Mouse (Mus musculus) heart, embryonic 14.5 days (tissue): ENCODE measurements at regions not wholly inside any gene's neighbourhood (a gene's known extent, or its start where the extent isn't known, plus 50 kb on each side); places are given as distances from the start of the nearest gene placed in this dataset.

Source experiments
- ATAC-seq: fragments of 200-750 bp; cut with Nextera tagmentation; 2 replicates; pipeline ENCODE4 v1.8.0; 2017; ENCODE audit warnings: low read depth, moderate TSS enrichment; ENCODE audit not compliant: insufficient number of reproducible peaks, insufficient read depth, low FRiP score
- H3K27ac ChIP-seq, 2 experiments: fragments of 200-500 bp in 1 of 2; fragments of 300-500 bp in 1 of 2; sonication (generic) in 1 of 2; replicated peaks in 1 of 2; 2 replicates each; pipeline ENCODE4 v1.5.1; 2012 to 2014; ENCODE audit warnings: low read depth in 2 of 2, low read length in 2 of 2, control low read depth in 1 of 2, mild to moderate bottlenecking in 1 of 2, mixed read lengths in 1 of 2; ENCODE audit not compliant: control insufficient read depth in 1 of 2, insufficient read depth in 1 of 2
- H3K27me3 ChIP-seq: fragments of 300-500 bp; sonication (generic); 2 replicates; pipeline ENCODE4 v1.6.1; 2014; ENCODE audit warnings: mild to moderate bottlenecking, low read length, control low read depth; ENCODE audit not compliant: control insufficient read depth, insufficient read depth
- H3K36me3 ChIP-seq: fragments of 300-500 bp; sonication (generic); 2 replicates; pipeline ENCODE4 v1.6.1; 2014; ENCODE audit warnings: mild to moderate bottlenecking, control low read depth, low read length, mixed read lengths; ENCODE audit not compliant: control insufficient read depth, insufficient read depth
- H3K4me1 ChIP-seq, 2 experiments: fragments of 200-500 bp in 1 of 2; fragments of 300-500 bp in 1 of 2; sonication (generic) in 1 of 2; 2 replicates each; pipeline ENCODE4 v1.6.1; 2012 to 2014; ENCODE audit warnings: low read length in 2 of 2, control low read depth in 1 of 2, mixed read lengths in 1 of 2; ENCODE audit not compliant: control insufficient read depth in 2 of 2, insufficient read depth in 2 of 2
- H3K4me2 ChIP-seq: fragments of 300-500 bp; sonication (generic); 2 replicates; pipeline ENCODE4 v1.6.1; 2014; ENCODE audit warnings: mild to moderate bottlenecking, low read length
- H3K4me3 ChIP-seq, 2 experiments: fragments of 200-500 bp in 1 of 2; fragments of 300-500 bp in 1 of 2; sonication (generic) in 1 of 2; 2 replicates each; pipeline ENCODE4 v1.5.1; 2012 to 2014; ENCODE audit warnings: low read length in 2 of 2, mild to moderate bottlenecking in 2 of 2, control low read depth in 1 of 2, low read depth in 1 of 2, moderate library complexity in 1 of 2; ENCODE audit not compliant: control insufficient read depth in 1 of 2, insufficient read depth in 1 of 2
- H3K9ac ChIP-seq: fragments of 300-500 bp; sonication (generic); 2 replicates; pipeline ENCODE4 v1.6.1; 2014; ENCODE audit warnings: mild to moderate bottlenecking, low read length
- H3K9me3 ChIP-seq: fragments of 300-500 bp; sonication (generic); 2 replicates; pipeline ENCODE4 v1.6.1; 2016; ENCODE audit warnings: low read length, control low read depth; ENCODE audit not compliant: control insufficient read depth
- WGBS: fragments of 180-500 bp; shearing (Covaris S2); extraction: QIAGEN DNeasy Blood & Tissue Kit; methylation state at CpG from one replicate; pipeline ENCODE4 v1.1.7; 2014; 5-methylcytosine and 5-hydroxymethylcytosine counted together

DNA sequence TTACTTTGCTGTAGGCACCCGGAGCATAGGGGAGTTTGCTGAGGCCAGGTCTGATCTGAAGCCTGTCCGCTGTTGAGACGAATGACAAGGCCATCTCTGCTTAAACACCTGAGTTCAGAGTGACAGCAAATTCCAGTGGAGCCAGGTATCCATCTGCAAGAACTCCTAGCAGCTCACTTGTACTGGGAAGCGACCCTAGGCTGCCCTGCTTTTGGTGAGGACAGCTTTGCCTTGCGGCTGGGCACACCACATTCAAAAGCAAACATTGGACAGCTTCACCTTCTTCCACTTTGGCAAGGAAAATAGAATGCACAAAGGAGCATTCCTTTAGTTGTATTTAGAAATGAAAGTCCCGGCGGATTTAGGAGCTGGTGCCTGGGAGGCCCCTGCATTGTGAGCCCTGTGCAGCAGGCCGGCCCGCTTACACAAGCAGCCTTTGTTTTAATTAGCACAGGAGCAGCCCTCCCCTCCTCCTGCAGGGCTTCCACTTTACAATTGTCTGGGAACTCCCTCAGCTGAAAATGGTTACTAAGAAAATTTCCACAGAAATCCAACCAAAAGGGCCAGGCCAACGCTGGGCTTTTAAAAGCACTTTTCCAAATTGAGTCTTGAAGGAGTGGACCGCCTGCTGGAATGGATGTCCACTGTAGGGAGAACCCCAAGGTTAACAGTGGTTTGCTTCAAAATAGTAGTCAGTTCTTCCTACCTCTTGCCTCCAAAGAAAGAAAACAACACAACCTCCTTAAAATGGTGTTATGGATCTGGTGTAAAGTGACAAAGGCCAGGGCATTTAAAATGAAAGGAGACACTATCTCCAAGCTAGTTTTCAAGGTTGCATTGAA, 321.6 kb upstream of the Mpdz start:
- peak overlapping the region; percentile 30 for H3K4me2 ChIP-seq
- ATAC-seq = no peak
- no peaks in the 10 kb centered on the region for H3K27me3 ChIP-seq
- WGBS = 28% methylated on average over 11 of the region's 11 CpGs
- no peak overlapping the region for H3K4me3 ChIP-seq
- peaks cover 15 to 23% of the 10 kb centered on the region in 2 experiments for H3K4me1 ChIP-seq
- H3K9ac ChIP-seq = peak overlapping the region; percentile 42
- no peaks in the 10 kb centered on the region for H3K9me3 ChIP-seq
- H3K27ac ChIP-seq = peak overlapping the region; percentile 62 to 70
- no peaks in the 10 kb centered on the region for H3K36me3 ChIP-seq

DNA sequence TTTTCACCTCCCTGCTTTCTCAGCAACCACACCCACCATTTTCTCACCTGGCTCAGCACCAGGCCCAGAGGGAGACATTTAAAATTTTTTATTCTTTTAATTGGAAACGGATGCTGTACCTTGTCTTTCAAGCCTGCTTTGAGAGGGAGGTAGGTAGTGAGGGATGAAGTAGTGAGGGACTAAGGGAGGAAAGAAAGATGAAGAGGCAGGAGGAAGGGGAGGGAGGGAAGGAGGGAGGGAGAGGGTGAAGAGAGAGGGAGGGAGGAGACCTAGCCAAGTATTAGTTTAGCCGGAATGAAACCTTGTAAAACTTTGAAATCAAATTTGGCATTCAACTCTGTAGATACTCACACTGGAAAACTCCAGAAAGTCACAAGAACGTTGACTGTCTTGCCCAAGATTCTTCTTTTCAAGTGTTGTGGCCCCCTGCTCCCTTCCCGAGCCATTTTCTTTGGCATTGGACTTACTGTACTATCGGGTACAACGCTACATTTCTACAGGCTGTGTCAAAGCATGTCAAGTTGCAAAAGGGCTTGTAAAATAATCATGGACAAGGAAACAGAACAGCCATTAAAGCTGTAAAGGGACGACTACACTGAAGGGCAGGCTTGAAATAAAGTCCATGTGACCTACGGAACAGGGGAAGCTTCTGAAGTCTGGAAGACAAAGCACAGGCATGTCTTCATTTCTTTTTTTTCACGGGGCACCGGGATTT, 320.9 kb upstream of the Mpdz start:
- H3K9me3 ChIP-seq = no peaks in the 10 kb centered on the region
- no peaks in the 10 kb centered on the region for H3K27me3 ChIP-seq
- 39% methylated on average over 10 of the region's 10 CpGs for WGBS
- peaks cover 15 to 23% of the 10 kb centered on the region in 2 experiments for H3K4me1 ChIP-seq
- H3K4me3 ChIP-seq = no peak overlapping the region
- H3K27ac ChIP-seq = peak overlapping the region; percentile 43 to 70
- ATAC-seq = no peak
- H3K4me2 ChIP-seq = peak overlapping the region; percentile 30
- H3K9ac ChIP-seq = peak overlapping the region; percentile 42
- no peaks in the 10 kb centered on the region for H3K36me3 ChIP-seq

GRCm38 (mm10) chr4:81762592-81763229, 320.1 kb upstream of the Mpdz start:
- Histone ChIP-seq H3K4me2 (no peak overlapping the region), H3K36me3 (no peaks in the 10 kb centered on the region), H3K9me3 (no peaks in the 10 kb centered on the region), H3K27ac (0 out of 4 replicates have a peak overlapping the region, but pooled peaks of 1 of the 2 experiments have one; percentile 4), H3K4me1 (peaks cover 15 to 23% of the 10 kb centered on the region in 2 experiments), H3K4me3 (no peak overlapping the region), H3K9ac (peak overlapping the region; percentile 22; the same call in 1 of the 2 replicates), H3K27me3 (no peaks in the 10 kb centered on the region)
- 31% methylated on average over 11 of the region's 11 CpGs for WGBS
- no peak for ATAC-seq

DNA sequence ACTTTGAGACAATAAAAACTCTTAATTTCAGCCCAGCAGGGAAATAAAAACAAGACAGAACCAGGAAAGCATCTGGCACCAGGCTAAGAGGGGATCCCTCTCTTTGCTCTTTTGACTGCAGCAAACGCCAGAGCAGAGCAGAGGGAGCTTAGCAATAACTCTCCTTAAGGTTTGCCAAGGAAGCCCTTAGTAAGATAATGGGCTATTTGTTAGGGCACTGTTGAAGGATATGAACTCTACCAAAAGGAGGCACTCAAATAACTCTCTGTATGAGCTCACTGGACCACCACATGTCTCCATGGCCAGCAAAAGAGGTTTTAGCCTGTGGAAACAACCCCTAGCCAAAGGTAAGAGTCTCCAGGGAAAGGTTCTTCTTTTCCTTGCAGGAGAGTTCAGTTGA, 315.3 kb upstream of the Mpdz start:
- Histone ChIP-seq H3K36me3 (no peaks in the 10 kb centered on the region), H3K9me3 (no peaks in the 10 kb centered on the region), H3K27ac (no peak overlapping the region), H3K27me3 (no peaks in the 10 kb centered on the region), H3K4me1 (peaks cover 2 to 4% of the 10 kb centered on the region in 2 experiments; a peak in 2 of 4 replicates), H3K4me2 (no peak overlapping the region), H3K9ac (no peak overlapping the region), H3K4me3 (no peak overlapping the region)
- WGBS = 33% methylated on average over 1 of the region's 1 CpGs
- no peak for ATAC-seq

GRCm38 (mm10) chr4:81744629-81745509, 302.3 kb upstream of the Mpdz start:
- Histone ChIP-seq H3K4me1 (peaks cover 13 to 19% of the 10 kb centered on the region in 2 experiments), H3K9ac (no peak overlapping the region), H3K27ac (peak overlapping the region; percentile 67 to 69), H3K4me2 (peak overlapping the region; percentile 2; the same call in 1 of the 2 replicates), H3K27me3 (no peaks in the 10 kb centered on the region), H3K4me3 (no peak overlapping the region), H3K9me3 (no peaks in the 10 kb centered on the region), H3K36me3 (no peaks in the 10 kb centered on the region)
- peak; percentile 71 for ATAC-seq
- WGBS = 34% methylated on average over 18 of the region's 18 CpGs

DNA sequence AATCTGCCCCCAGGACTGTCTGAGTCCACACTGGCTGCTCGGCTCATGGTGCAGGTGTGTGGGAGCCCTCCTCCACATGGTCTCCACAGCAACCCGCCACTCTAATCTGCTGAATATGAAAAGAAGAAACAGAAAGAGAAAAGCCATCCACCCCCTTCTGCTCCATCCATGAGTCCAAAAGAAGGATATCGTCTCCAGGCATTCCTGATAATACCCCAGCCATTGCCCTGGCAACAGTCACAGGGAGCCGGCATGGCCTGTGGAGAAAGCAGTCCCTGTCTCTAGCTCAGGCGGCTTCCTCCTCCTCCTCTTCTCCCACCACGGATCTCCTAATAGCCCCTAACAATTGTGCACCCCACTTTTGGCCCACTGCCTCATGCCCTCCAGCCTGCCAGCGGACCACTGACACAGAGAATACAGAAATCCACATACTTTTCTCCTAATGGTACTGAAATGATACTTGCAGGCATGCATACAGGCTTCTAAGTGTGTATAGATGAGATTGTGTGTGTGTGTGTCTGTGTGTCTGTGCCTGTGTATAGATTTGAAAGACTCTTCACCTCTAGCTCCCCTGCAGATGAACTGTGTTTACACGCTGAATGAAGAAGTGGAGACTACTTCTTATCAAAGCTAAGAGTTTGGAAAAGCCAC, 301.5 kb upstream of the Mpdz start:
- Histone ChIP-seq H3K27ac (peak overlapping the region; percentile 28 to 69), H3K36me3 (no peaks in the 10 kb centered on the region), H3K4me1 (peaks cover 13 to 19% of the 10 kb centered on the region in 2 experiments), H3K4me3 (no peak overlapping the region), H3K27me3 (no peaks in the 10 kb centered on the region), H3K4me2 (peak overlapping the region; percentile 2; the same call in 1 of the 2 replicates), H3K9ac (no peak overlapping the region), H3K9me3 (no peaks in the 10 kb centered on the region)
- ATAC-seq = no peak
- 32% methylated on average over 8 of the region's 8 CpGs for WGBS
